Mouse (Mus musculus) urinary bladder, postnatal 10 days (tissue): ENCODE results near the gene Nfyc.

Experiments used
- DNase-seq: peaks from one replicate; pipeline ENCODE4 v3.0.0; 2022; ENCODE audit warnings: low spot score

The Nfyc gene

GRCm38 (mm10) chr4:120825100-120825553 is 6.2 kb downstream of the Nfyc start:
- peak; percentile 85 for DNase-seq

GRCm38 (mm10) chr4:120822191-120822911 is 9.0 kb downstream of the Nfyc start:
- DNase-seq = no peak

- DNase-seq = no peak
These were observed 11.5 kb downstream of the Nfyc start for GRCm38 (mm10) chr4:120819871-120820270.

- no peak for DNase-seq
These were observed 12.1 kb downstream of the Nfyc start for GRCm38 (mm10) chr4:120819296-120819695.

- no peak for DNase-seq
These were observed 13.4 kb downstream of the Nfyc start for GRCm38 (mm10) chr4:120817951-120818350.

GRCm38 (mm10) chr4:120817002-120817774 is 14.2 kb downstream of the Nfyc start:
- no peak for DNase-seq

- DNase-seq = peak; percentile 10
These were observed 15.6 kb downstream of the Nfyc start for GRCm38 (mm10) chr4:120815622-120816334.

GRCm38 (mm10) chr4:120815163-120815562 is 16.2 kb downstream of the Nfyc start:
- DNase-seq = no peak

- no peak for DNase-seq
These were observed 17.2 kb downstream of the Nfyc start for GRCm38 (mm10) chr4:120814171-120814570.

GRCm38 (mm10) chr4:120813762-120814161 is 17.6 kb downstream of the Nfyc start:
- DNase-seq = no peak

- DNase-seq = no peak
These were observed 25.6 kb downstream of the Nfyc start for GRCm38 (mm10) chr4:120805816-120806215.

- no peak for DNase-seq
These were observed 29.9 kb downstream of the Nfyc start for GRCm38 (mm10) chr4:120801446-120801845.

- no peak for DNase-seq
These were observed 30.7 kb downstream of the Nfyc start for GRCm38 (mm10) chr4:120800691-120801090.

- DNase-seq = no peak
These were observed 31.6 kb downstream of the Nfyc start for GRCm38 (mm10) chr4:120799680-120800166.

GRCm38 (mm10) chr4:120797985-120798725 is 33.2 kb downstream of the Nfyc start:
- no peak for DNase-seq

GRCm38 (mm10) chr4:120796687-120797086 is 34.7 kb downstream of the Nfyc start:
- DNase-seq = no peak

- no peak for DNase-seq
These were observed 35.7 kb downstream of the Nfyc start for GRCm38 (mm10) chr4:120795646-120796045.

GRCm38 (mm10) chr4:120792918-120793317 is 38.5 kb downstream of the Nfyc start:
- no peak for DNase-seq

GRCm38 (mm10) chr4:120790027-120790426 is 41.3 kb downstream of the Nfyc start:
- DNase-seq = no peak

- no peak for DNase-seq
These were observed 75.6 kb downstream of the Nfyc start for GRCm38 (mm10) chr4:120755801-120756200.

GRCm38 (mm10) chr4:120755299-120755698 is 76.1 kb downstream of the Nfyc start:
- DNase-seq = no peak

- DNase-seq = no peak
These were observed 81.8 kb downstream of the Nfyc start for GRCm38 (mm10) chr4:120749601-120750000.
